Mouse (Mus musculus) layer of hippocampus, adult 2 months (tissue): Measurements from ENCODE around the gene Zfp329. TPM values are rescaled to one million over a fixed set of nuclear protein-coding genes. Genes with fewer than 3 reads are reported as not detected.
A peak's percentile ranks its signal among the peaks of the same experiment; 100 is the strongest.
"Not testable (repeated sequence)": the region's sequence is repeated elsewhere in the genome, so short reads cannot be mapped to it uniquely, and the experiment has no call there.

Experiments
- DNase-seq, 2 experiments: peaks; one replicate each; pipeline ENCODE4 v3.0.0; 2022; ENCODE audit warnings: low spot score in 2 of 2
- H3K27ac ChIP-seq: fragments of 200-600 bp; 2 replicates; pipeline ENCODE4 v1.8.1; 2022
- H3K4me3 ChIP-seq: fragments of 200-600 bp; 2 replicates; pipeline ENCODE4 v1.8.1; 2022; ENCODE audit warnings: mild to moderate bottlenecking
- CTCF ChIP-seq: fragments of 200-600 bp; conservative IDR thresholded peaks from 2 replicates; pipeline ENCODE4 v1.8.1; 2022; ENCODE audit warnings: antibody characterized with exemption, mild to moderate bottlenecking, moderate library complexity
- long read RNA-seq, 2 experiments: library from polyadenylated mRNA; stranded (forward); transcript quantifications; one replicate each; pipeline ENCODE4 v2.0.0; 2021; ENCODE audit warnings: borderline mapping rate in 2 of 2
- total RNA-seq, 2 experiments: library from RNA; stranded (reverse); gene quantifications; 2 replicates each; pipeline ENCODE4 v1.2.3; 2021

Zfp329 gene
- 10 to 100 TPM; 23.2 to 23.6 TPM for total RNA-seq
- long read RNA-seq, experiment 1, full-length matches to known transcripts: 4 of 7 reads
- long read RNA-seq, experiment 1, partial matches to known transcripts: 3 of 7 reads
- long read RNA-seq, experiment 1, other reads (novel, unspliced or antisense): 0 of 7 reads
- long read RNA-seq, experiment 2, full-length matches to known transcripts: 5 of 8 reads
- long read RNA-seq, experiment 2, partial matches to known transcripts: 1 of 8 reads
- long read RNA-seq, experiment 2, other reads (novel, unspliced or antisense): 2 of 8 reads

GRCm38 (mm10) chr7:12818521-12819295, at the start of gene Zfp329:
Zfp329 (minus strand) TSS chr7:12818858.
- TF ChIP-seq CTCF: peak; percentile 31
- DNase-seq: peak; percentile 91 to 94
- Histone ChIP-seq H3K27ac (peak within 1 kb of the TSS; percentile 94), H3K4me3 (peak within 1 kb of the TSS; percentile 82)

- peak overlapping the region; percentile 77; the same call in 1 of the 2 replicates for H3K4me3 ChIP-seq
- H3K27ac ChIP-seq: no peak overlapping the region
- no peak for TF ChIP-seq CTCF
- no peak for DNase-seq
Measured at GRCm38 (mm10) chr7:12835779-12836178, 17.1 kb upstream of the Zfp329 start.

GRCm38 (mm10) chr7:12835193-12835671, 16.6 kb upstream of the Zfp329 start:
- DNase-seq: no peak
- H3K4me3 ChIP-seq: peak overlapping the region; percentile 77
- no peak for TF ChIP-seq CTCF
- H3K27ac ChIP-seq: peak overlapping the region; percentile 89

- Histone ChIP-seq H3K4me3 (peak within 1 kb of the TSS; percentile 77), H3K27ac (peak within 1 kb of the TSS; percentile 89)
- peak; percentile 79 to 82 for DNase-seq
- TF ChIP-seq CTCF: peak; percentile 52
Measured at GRCm38 (mm10) chr7:12834162-12835120, 15.8 kb upstream of the Zfp329 start, which contains the start of gene Zfp110. Zfp110 (plus strand) TSS chr7:12834761.

- Histone ChIP-seq H3K27ac (no peak overlapping the region), H3K4me3 (no peak overlapping the region)
- no peak for DNase-seq
Measured at GRCm38 (mm10) chr7:12815566-12815965, 3.1 kb downstream of the Zfp329 start.

GRCm38 (mm10) chr7:12803727-12804071, 15.0 kb downstream of the Zfp329 start:
- DNase-seq: no peak
- H3K27ac ChIP-seq: peak overlapping the region; percentile 95
- H3K4me3 ChIP-seq: peak overlapping the region; percentile 71
- TF ChIP-seq CTCF: no peak

More at GRCm38 (mm10) chr7:12815566-12815965, 3.1 kb downstream of the Zfp329 start:
- no peak; the same call in 1 of the 2 replicates for TF ChIP-seq CTCF

GRCm38 (mm10) chr7:12802866-12803726, 15.6 kb downstream of the Zfp329 start, which contains the start of gene Zscan18:
Zscan18 (minus strand) TSS chr7:12803635.
- peak within 1 kb of the TSS; percentile 95 for H3K27ac ChIP-seq

GRCm38 (mm10) chr7:12799554-12799953, 19.1 kb downstream of the Zfp329 start:
- Histone ChIP-seq H3K27ac (no peak overlapping the region), H3K4me3 (no peak overlapping the region)
- DNase-seq: no peak
- TF ChIP-seq CTCF: no peak

More at GRCm38 (mm10) chr7:12802866-12803726, 15.6 kb downstream of the Zfp329 start, which contains the start of gene Zscan18:
- H3K4me3 ChIP-seq: peak within 1 kb of the TSS; percentile 71
- DNase-seq: peak; percentile 81 to 85
- TF ChIP-seq CTCF: no peak

- no peak for TF ChIP-seq CTCF
- Histone ChIP-seq H3K4me3 (no peak overlapping the region), H3K27ac (no peak overlapping the region)
- no peak for DNase-seq
Measured at GRCm38 (mm10) chr7:12797971-12798370, 20.7 kb downstream of the Zfp329 start.

GRCm38 (mm10) chr7:12792624-12793023, 26.0 kb downstream of the Zfp329 start:
- not testable (repeated sequence) for H3K27ac ChIP-seq, DNase-seq, H3K4me3 ChIP-seq

GRCm38 (mm10) chr7:12788025-12788424, 30.6 kb downstream of the Zfp329 start:
- no peak for TF ChIP-seq CTCF
- Histone ChIP-seq H3K4me3 (no peak overlapping the region), H3K27ac (no peak overlapping the region)
- DNase-seq: no peak
